Mouse (Mus musculus): Measurements from ENCODE around the gene Wwc2.
"Not testable (repeated sequence)": the region's sequence is repeated elsewhere in the genome, so short reads cannot be mapped to it uniquely, and the experiment has no call there.

The Wwc2 gene

GRCm38 (mm10) chr8:47851824-47852502 is 138.8 kb downstream of the Wwc2 start:
- DNase-seq (ENCODE audit: low read depth in 1 of 2, low spot score in 2 of 2) = no peak

- DNase-seq (ENCODE audit: low read depth in 1 of 2, low spot score in 2 of 2) = no peak
These were observed 140.9 kb downstream of the Wwc2 start for GRCm38 (mm10) chr8:47849842-47850241.

- DNase-seq (ENCODE audit: low read depth in 1 of 2, low spot score in 2 of 2) = no peak
These were observed 142.8 kb downstream of the Wwc2 start for GRCm38 (mm10) chr8:47847931-47848330.

- no peak for DNase-seq (ENCODE audit: low read depth in 1 of 2, low spot score in 2 of 2)
These were observed 143.6 kb downstream of the Wwc2 start for GRCm38 (mm10) chr8:47847161-47847560.

- DNase-seq (ENCODE audit: low read depth in 1 of 2, low spot score in 2 of 2) = no peak
These were observed 144.8 kb downstream of the Wwc2 start for GRCm38 (mm10) chr8:47845956-47846355.

- no peak for DNase-seq (ENCODE audit: low read depth in 1 of 2, low spot score in 2 of 2)
These were observed 147.1 kb downstream of the Wwc2 start for GRCm38 (mm10) chr8:47843651-47844050.

GRCm38 (mm10) chr8:47843063-47843462 is 147.7 kb downstream of the Wwc2 start:
- no peak for DNase-seq (ENCODE audit: low read depth in 1 of 2, low spot score in 2 of 2)

GRCm38 (mm10) chr8:47833944-47834343 is 156.8 kb downstream of the Wwc2 start:
- DNase-seq (ENCODE audit: low read depth in 1 of 2, low spot score in 2 of 2) = no peak

GRCm38 (mm10) chr8:47832616-47833015 is 158.1 kb downstream of the Wwc2 start:
- no peak for DNase-seq (ENCODE audit: low read depth in 1 of 2, low spot score in 2 of 2)

GRCm38 (mm10) chr8:47826911-47827310 is 163.8 kb downstream of the Wwc2 start:
- no peak for DNase-seq (ENCODE audit: low read depth in 1 of 2, low spot score in 2 of 2)

- DNase-seq (ENCODE audit: low read depth in 1 of 2, low spot score in 2 of 2) = no peak
These were observed 165.1 kb downstream of the Wwc2 start for GRCm38 (mm10) chr8:47825596-47825995.

GRCm38 (mm10) chr8:47824182-47824581 is 166.5 kb downstream of the Wwc2 start, which contains the start of gene Cldn22:
Gene Cldn22 (plus strand): TSS chr8:47824482.
- DNase-seq (ENCODE audit: low read depth in 1 of 2, low spot score in 2 of 2) = no peak

- DNase-seq (ENCODE audit: low read depth in 1 of 2, low spot score in 2 of 2) = no peak
These were observed 166.9 kb downstream of the Wwc2 start for GRCm38 (mm10) chr8:47823777-47824176.

- not testable (repeated sequence) for DNase-seq (ENCODE audit: low read depth in 1 of 2, low spot score in 2 of 2)
These were observed 168.2 kb downstream of the Wwc2 start for GRCm38 (mm10) chr8:47822541-47822940.

GRCm38 (mm10) chr8:47821843-47822242 is 168.9 kb downstream of the Wwc2 start, which contains the start of gene Cldn24:
Gene Cldn24 (plus strand): TSS chr8:47822143.
- DNase-seq (ENCODE audit: low read depth in 1 of 2, low spot score in 2 of 2) = no peak

GRCm38 (mm10) chr8:47820914-47821772 is 169.6 kb downstream of the Wwc2 start:
- DNase-seq (ENCODE audit: low read depth in 1 of 2, low spot score in 2 of 2) = no peak

- DNase-seq (ENCODE audit: low read depth in 1 of 2, low spot score in 2 of 2) = no peak
These were observed 171.7 kb downstream of the Wwc2 start for GRCm38 (mm10) chr8:47819034-47819433.

- no peak for DNase-seq (ENCODE audit: low read depth in 1 of 2, low spot score in 2 of 2)
These were observed 179.5 kb downstream of the Wwc2 start for GRCm38 (mm10) chr8:47811221-47811620.

GRCm38 (mm10) chr8:47810666-47811015 is 180.1 kb downstream of the Wwc2 start:
- no peak for DNase-seq (ENCODE audit: low read depth in 1 of 2, low spot score in 2 of 2)

GRCm38 (mm10) chr8:47809970-47810665 is 180.6 kb downstream of the Wwc2 start:
- DNase-seq (ENCODE audit: low read depth in 1 of 2, low spot score in 2 of 2) = no peak

- DNase-seq (ENCODE audit: low read depth in 1 of 2, low spot score in 2 of 2) = no peak
These were observed 186.5 kb downstream of the Wwc2 start for GRCm38 (mm10) chr8:47804262-47804661.

GRCm38 (mm10) chr8:47802349-47802748 is 188.4 kb downstream of the Wwc2 start:
- DNase-seq (ENCODE audit: low read depth in 1 of 2, low spot score in 2 of 2) = no peak
